Mouse (Mus musculus): ENCODE measurements around the gene Fmo1.
"Not testable (repeated sequence)": the region's sequence is repeated elsewhere in the genome, so short reads cannot be mapped to it uniquely, and the experiment has no call there.

Gene Fmo1

DNA sequence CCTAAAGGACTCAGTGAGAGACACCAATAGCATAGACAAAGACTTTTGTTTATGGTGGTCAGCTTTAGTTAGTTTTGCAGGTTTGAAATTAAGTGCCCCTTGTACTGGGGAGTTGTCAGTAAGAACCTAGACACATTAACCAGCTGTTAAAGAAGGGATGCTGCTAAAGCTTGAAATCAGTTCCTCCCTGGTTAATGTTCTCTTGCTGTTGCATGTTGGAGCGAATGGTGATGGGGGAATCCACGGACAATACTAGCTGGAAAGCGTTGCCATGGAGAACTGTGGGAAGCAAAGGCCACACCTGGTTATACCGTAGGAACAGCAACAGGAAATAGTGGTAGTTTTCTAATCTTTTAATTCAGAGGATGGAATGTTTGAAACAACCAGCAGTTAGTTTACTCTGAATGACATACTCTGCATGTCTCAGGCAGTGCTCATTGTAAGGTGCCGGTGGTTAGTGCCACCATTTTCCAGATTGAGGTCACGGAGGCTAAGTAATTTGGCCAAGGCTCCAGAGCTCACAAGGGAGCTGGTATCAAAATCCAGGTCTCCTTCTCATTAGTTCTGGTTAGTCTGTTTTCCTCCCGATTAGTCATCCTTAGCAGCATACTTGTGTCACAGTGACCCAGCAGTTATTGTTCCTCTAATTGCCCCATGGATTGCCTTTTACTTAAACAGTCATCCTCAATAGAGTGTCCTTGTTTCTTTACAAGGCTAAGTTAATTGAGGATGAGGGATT is 73.9 kb downstream of the Fmo1 start:
- no peak for ATAC-seq (ENCODE audit: low TSS enrichment)

DNA sequence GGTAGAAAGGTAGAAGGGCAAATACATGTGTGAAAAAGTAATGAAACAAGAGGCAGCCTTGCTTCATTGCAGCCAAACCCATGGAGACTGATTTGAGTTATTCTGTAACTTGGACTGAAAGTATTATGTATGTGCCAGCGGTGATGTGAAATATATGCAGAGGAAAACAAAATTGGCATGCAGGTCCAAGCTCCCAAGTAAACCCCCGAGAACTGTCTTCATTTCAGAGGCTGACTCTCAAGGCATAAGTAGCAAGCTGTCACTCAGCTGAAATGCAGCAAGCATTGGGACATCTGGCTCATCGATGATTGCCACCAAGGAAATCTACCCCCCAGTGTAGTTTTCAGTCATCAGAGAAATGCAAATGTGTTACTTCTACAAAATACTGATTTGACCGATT is 81.2 kb downstream of the Fmo1 start:
- no peak for ATAC-seq (ENCODE audit: low TSS enrichment)

DNA sequence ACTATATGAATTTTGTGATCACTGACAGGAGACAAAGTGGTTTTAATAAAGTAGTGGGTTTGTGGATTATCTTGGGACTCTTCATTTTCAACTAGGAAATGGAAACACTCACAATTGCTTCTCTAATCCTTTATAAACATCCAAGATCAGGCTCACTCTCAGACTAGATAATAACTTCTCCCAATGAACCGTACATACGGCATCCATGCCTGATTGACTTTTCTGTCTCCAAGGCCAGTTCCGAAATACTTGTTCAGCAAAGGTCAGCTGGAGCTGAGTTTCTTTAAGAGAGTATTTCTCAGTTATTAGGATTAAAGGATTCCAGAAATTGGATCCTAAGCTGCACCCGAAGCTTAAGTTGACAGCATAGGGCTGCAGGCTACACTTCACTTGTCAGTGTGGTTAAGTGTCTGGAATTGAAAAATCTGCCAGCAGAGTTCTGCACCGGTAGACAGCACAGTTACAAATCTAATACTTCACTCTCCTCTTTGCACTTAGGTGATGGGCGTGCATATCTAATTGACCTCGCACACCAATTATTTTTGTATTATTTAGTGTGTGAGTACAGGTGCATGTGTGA is 82.7 kb downstream of the Fmo1 start:
- ATAC-seq (ENCODE audit: low TSS enrichment) = no peak

DNA sequence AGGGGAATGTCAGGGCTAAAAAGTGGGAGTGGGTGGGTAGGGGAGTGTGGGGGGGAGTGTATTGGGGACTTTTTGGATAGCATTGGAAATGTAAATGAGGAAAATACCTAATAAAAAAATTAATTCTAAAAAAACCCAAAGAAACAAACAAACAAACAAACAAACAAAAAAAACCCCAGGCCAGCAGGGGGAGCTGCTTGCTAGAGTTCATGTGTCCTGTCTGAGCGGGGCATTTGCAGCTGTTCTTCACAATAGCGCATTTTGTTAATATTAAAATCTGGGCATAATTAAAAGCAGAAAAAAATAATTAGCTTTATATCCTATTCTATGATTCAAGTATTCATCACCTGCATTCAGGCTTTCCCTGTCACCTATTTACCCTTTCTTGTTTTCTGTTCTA is 85.4 kb downstream of the Fmo1 start:
- not testable (repeated sequence) for ATAC-seq (ENCODE audit: low TSS enrichment)

Data from frontal cortex, adult (tissue).